Mouse (Mus musculus) neural tube, embryonic 15.5 days (tissue): ENCODE results near the gene Apela. TPM values are rescaled to one million over a fixed set of nuclear protein-coding genes. Genes with fewer than 3 reads are reported as not detected.

Experiments used
- ATAC-seq: fragments of 200-750 bp; cut with Nextera tagmentation; 2 replicates; pipeline ENCODE4 v1.8.0; 2017; ENCODE audit warnings: mild to moderate bottlenecking, moderate TSS enrichment, moderate library complexity; ENCODE audit not compliant: low FRiP score
- H3K27ac ChIP-seq: fragments of 300-500 bp; sonication (generic); replicated peaks from 2 replicates; pipeline ENCODE4 v1.5.1; 2015; ENCODE audit warnings: mild to moderate bottlenecking, inconsistent platforms
- H3K27me3 ChIP-seq: fragments of 300-500 bp; sonication (generic); replicated peaks from 2 replicates; pipeline ENCODE4 v1.6.1; 2015; ENCODE audit warnings: inconsistent platforms
- H3K36me3 ChIP-seq: fragments of 300-500 bp; sonication (generic); 2 replicates; pipeline ENCODE4 v1.6.1; 2015; ENCODE audit warnings: inconsistent platforms
- H3K4me1 ChIP-seq: fragments of 300-500 bp; sonication (generic); 2 replicates; pipeline ENCODE4 v1.6.1; 2015; ENCODE audit warnings: inconsistent platforms
- H3K4me2 ChIP-seq: fragments of 300-500 bp; sonication (generic); 2 replicates; pipeline ENCODE4 v1.6.1; 2015; ENCODE audit warnings: inconsistent platforms, mild to moderate bottlenecking, moderate library complexity
- H3K4me3 ChIP-seq: fragments of 300-500 bp; sonication (generic); replicated peaks from 2 replicates; pipeline ENCODE4 v1.5.1; 2015; ENCODE audit warnings: mild to moderate bottlenecking, inconsistent platforms
- H3K9ac ChIP-seq: fragments of 300-500 bp; sonication (generic); replicated peaks from 2 replicates; pipeline ENCODE4 v1.6.1; 2015; ENCODE audit warnings: mild to moderate bottlenecking, inconsistent platforms
- H3K9me3 ChIP-seq: fragments of 300-500 bp; sonication (generic); replicated peaks from 2 replicates; pipeline ENCODE4 v1.6.1; 2016; ENCODE audit warnings: inconsistent platforms
- whole genome bisulfite sequencing: fragments of 180-500 bp; shearing (Covaris S2); methylation state at CpG from one replicate; pipeline ENCODE4 v1.1.7; 2015; ENCODE audit warnings: mixed read lengths; 5-methylcytosine and 5-hydroxymethylcytosine counted together
- polyA plus RNA-seq: library from polyadenylated mRNA; unstranded; fragments of >200 nt; fragmentation: Nextera tagmentation; extraction: Ambion mirVana; gene quantifications from 2 replicates; pipeline ENCODE4 v1.2.1, GENCODE M21; 2015

The Apela gene
- polyA plus RNA-seq: 2.9 and 4.6 TPM in 2 replicates

GRCm38 (mm10) chr8:65037117-65037533, at the start of gene Apela:
Gene Apela, minus strand, starts transcription at chr8:65037336.
- no peaks in the 10 kb centered on the region for H3K9me3 ChIP-seq
- under 1% methylated on average over 8 of the region's 8 CpGs for WGBS
- H3K27me3 ChIP-seq: no peaks in the 10 kb centered on the region
- H3K36me3 ChIP-seq: no peaks in the 10 kb centered on the region
- ATAC-seq: peak; percentile 59
- H3K4me1 ChIP-seq: peaks cover 14% of the 10 kb centered on the region
- H3K4me3 ChIP-seq: peak within 1 kb of the TSS; percentile 37
- H3K9ac ChIP-seq: peak within 1 kb of the TSS; percentile 23
- no peak within 1 kb of the TSS; the same call in 1 of the 2 replicates for H3K27ac ChIP-seq
- peak within 1 kb of the TSS; percentile 71 for H3K4me2 ChIP-seq

GRCm38 (mm10) chr8:65085680-65086079, 48.5 kb upstream of the Apela start:
- H3K4me2 ChIP-seq: no peak overlapping the region
- H3K27ac ChIP-seq: no peak overlapping the region
- no peaks in the 10 kb centered on the region for H3K27me3 ChIP-seq
- no peaks in the 10 kb centered on the region for H3K9me3 ChIP-seq
- no peak overlapping the region for H3K9ac ChIP-seq
- no peak overlapping the region for H3K4me3 ChIP-seq
- H3K4me1 ChIP-seq: 0 out of 2 replicates have a peak, but pooled peaks cover 3% of the 10 kb centered on the region
- H3K36me3 ChIP-seq: no peaks in the 10 kb centered on the region
- 78% methylated on average over 2 of the region's 2 CpGs for WGBS
- no peak for ATAC-seq

- 85% methylated on average over 9 of the region's 9 CpGs for WGBS
These were observed 43.6 kb upstream of the Apela start for GRCm38 (mm10) chr8:65080731-65081130.

GRCm38 (mm10) chr8:65074733-65075132, 37.6 kb upstream of the Apela start, which contains the start of gene Gm10663:
Gene Gm10663, plus strand, starts transcription at chr8:65075033.
- H3K9ac ChIP-seq: no peak within 1 kb of the TSS
- H3K27ac ChIP-seq: no peak within 1 kb of the TSS
- no peaks in the 10 kb centered on the region for H3K9me3 ChIP-seq
- H3K36me3 ChIP-seq: no peaks in the 10 kb centered on the region
- no peak within 1 kb of the TSS for H3K4me3 ChIP-seq
- H3K4me1 ChIP-seq: no peaks in the 10 kb centered on the region
- 88% methylated on average over 2 of the region's 2 CpGs for WGBS
- no peak for ATAC-seq
- H3K4me2 ChIP-seq: no peak within 1 kb of the TSS
- no peaks in the 10 kb centered on the region for H3K27me3 ChIP-seq

More at GRCm38 (mm10) chr8:65080731-65081130, 43.6 kb upstream of the Apela start:
- Histone ChIP-seq H3K9ac (no peak overlapping the region), H3K4me1 (no peaks in the 10 kb centered on the region), H3K36me3 (no peaks in the 10 kb centered on the region), H3K4me2 (no peak overlapping the region), H3K4me3 (no peak overlapping the region), H3K27me3 (no peaks in the 10 kb centered on the region), H3K9me3 (no peaks in the 10 kb centered on the region), H3K27ac (no peak overlapping the region)
- no peak for ATAC-seq

GRCm38 (mm10) chr8:65070996-65071395, 33.9 kb upstream of the Apela start:
- no peak for ATAC-seq
- WGBS: 51% methylated on average over 4 of the region's 4 CpGs
- H3K9me3 ChIP-seq: no peaks in the 10 kb centered on the region
- no peaks in the 10 kb centered on the region for H3K4me1 ChIP-seq
- no peak overlapping the region for H3K4me2 ChIP-seq
- no peak overlapping the region for H3K9ac ChIP-seq
- no peak overlapping the region for H3K27ac ChIP-seq
- no peaks in the 10 kb centered on the region for H3K27me3 ChIP-seq
- no peak overlapping the region for H3K4me3 ChIP-seq
- no peaks in the 10 kb centered on the region for H3K36me3 ChIP-seq

GRCm38 (mm10) chr8:65068473-65068819, 31.3 kb upstream of the Apela start:
- WGBS: 63% methylated on average over 4 of the region's 4 CpGs
- no peaks in the 10 kb centered on the region for H3K4me1 ChIP-seq
- no peak overlapping the region for H3K4me2 ChIP-seq
- no peak overlapping the region for H3K9ac ChIP-seq
- no peaks in the 10 kb centered on the region for H3K27me3 ChIP-seq
- no peak for ATAC-seq
- no peaks in the 10 kb centered on the region for H3K9me3 ChIP-seq
- H3K36me3 ChIP-seq: no peaks in the 10 kb centered on the region
- no peak overlapping the region for H3K27ac ChIP-seq
- H3K4me3 ChIP-seq: no peak overlapping the region

- H3K27me3 ChIP-seq: no peaks in the 10 kb centered on the region
- no peaks in the 10 kb centered on the region for H3K36me3 ChIP-seq
- H3K27ac ChIP-seq: no peak overlapping the region
- H3K9ac ChIP-seq: no peak overlapping the region
- H3K4me2 ChIP-seq: no peak overlapping the region
- H3K9me3 ChIP-seq: no peaks in the 10 kb centered on the region
- 20% methylated on average over 10 of the region's 10 CpGs for WGBS
- H3K4me3 ChIP-seq: no peak overlapping the region
- H3K4me1 ChIP-seq: no peaks in the 10 kb centered on the region
- ATAC-seq: no peak
These were observed 30.7 kb upstream of the Apela start for GRCm38 (mm10) chr8:65067694-65068472.

- no peaks in the 10 kb centered on the region for H3K36me3 ChIP-seq
- 94% methylated on average over 4 of the region's 4 CpGs for WGBS
These were observed 29.9 kb upstream of the Apela start for GRCm38 (mm10) chr8:65067031-65067430.

GRCm38 (mm10) chr8:65065622-65066021, 28.5 kb upstream of the Apela start:
- no peak overlapping the region for H3K9ac ChIP-seq
- no peak for ATAC-seq
- no peak overlapping the region for H3K27ac ChIP-seq
- no peaks in the 10 kb centered on the region for H3K27me3 ChIP-seq
- H3K9me3 ChIP-seq: no peaks in the 10 kb centered on the region
- no peak overlapping the region for H3K4me3 ChIP-seq
- H3K4me1 ChIP-seq: no peaks in the 10 kb centered on the region
- H3K4me2 ChIP-seq: no peak overlapping the region
- WGBS: 94% methylated on average over 3 of the region's 3 CpGs
- H3K36me3 ChIP-seq: no peaks in the 10 kb centered on the region

More at GRCm38 (mm10) chr8:65067031-65067430, 29.9 kb upstream of the Apela start:
- H3K9me3 ChIP-seq: no peaks in the 10 kb centered on the region
- H3K9ac ChIP-seq: no peak overlapping the region
- no peak overlapping the region for H3K4me3 ChIP-seq
- H3K4me2 ChIP-seq: no peak overlapping the region
- no peaks in the 10 kb centered on the region for H3K27me3 ChIP-seq
- no peak for ATAC-seq
- no peak overlapping the region for H3K27ac ChIP-seq
- no peaks in the 10 kb centered on the region for H3K4me1 ChIP-seq

GRCm38 (mm10) chr8:65064071-65064470, 26.9 kb upstream of the Apela start:
- Histone ChIP-seq H3K9ac (no peak overlapping the region), H3K27ac (no peak overlapping the region), H3K4me3 (no peak overlapping the region), H3K36me3 (no peaks in the 10 kb centered on the region), H3K9me3 (no peaks in the 10 kb centered on the region), H3K27me3 (no peaks in the 10 kb centered on the region), H3K4me2 (no peak overlapping the region), H3K4me1 (no peaks in the 10 kb centered on the region)
- WGBS: 47% methylated on average over 2 of the region's 2 CpGs
- no peak for ATAC-seq

- no peak for ATAC-seq
- Histone ChIP-seq H3K9me3 (no peaks in the 10 kb centered on the region), H3K27ac (no peak overlapping the region), H3K27me3 (no peaks in the 10 kb centered on the region), H3K4me3 (no peak overlapping the region), H3K36me3 (no peaks in the 10 kb centered on the region), H3K9ac (no peak overlapping the region), H3K4me2 (no peak overlapping the region), H3K4me1 (no peaks in the 10 kb centered on the region)
- WGBS: 57% methylated on average over 4 of the region's 4 CpGs
These were observed 25.1 kb upstream of the Apela start for GRCm38 (mm10) chr8:65062195-65062594.

GRCm38 (mm10) chr8:65056722-65057121, 19.6 kb upstream of the Apela start:
- H3K9ac ChIP-seq: no peak overlapping the region
- H3K27me3 ChIP-seq: no peaks in the 10 kb centered on the region
- H3K4me1 ChIP-seq: peaks cover 6% of the 10 kb centered on the region; the same call in 1 of the 2 replicates
- 95% methylated on average over 4 of the region's 4 CpGs for WGBS
- H3K36me3 ChIP-seq: no peaks in the 10 kb centered on the region
- no peak for ATAC-seq
- H3K4me3 ChIP-seq: no peak overlapping the region
- H3K9me3 ChIP-seq: no peaks in the 10 kb centered on the region
- no peak overlapping the region for H3K27ac ChIP-seq
- H3K4me2 ChIP-seq: no peak overlapping the region
